Mouse (Mus musculus): Measurements from ENCODE around the gene Grm5. TPM values are rescaled to one million over a fixed set of nuclear protein-coding genes. Genes with fewer than 3 reads are reported as not detected.

Grm5 gene
- polyA plus RNA-seq, 1 experiment = not detected

- WGBS = 65% methylated on average over 1 of the region's 1 CpGs
- Histone ChIP-seq H3K27me3 (ENCODE audit: control insufficient read depth, insufficient read depth, low read length) (no peaks in the 10 kb centered on the region), H3K4me1 (ENCODE audit: control insufficient read depth, insufficient read depth, insufficient read length) (no peaks in the 10 kb centered on the region), H3K4me3 (ENCODE audit: extremely low read depth, insufficient read depth, insufficient read length) (no peak overlapping the region), H3K36me3 (ENCODE audit: control insufficient read depth, insufficient read depth, low read length) (no peaks in the 10 kb centered on the region), H3K27ac (ENCODE audit: insufficient read depth, low read length) (no peak overlapping the region)
- no peak for TF ChIP-seq CTCF (IDR thresholded peaks at IDR 0.05; ENCODE audit: extremely low read depth, insufficient read depth, insufficient read length, insufficient replicate concordance)
- no peak for TF ChIP-seq POLR2A (IDR thresholded peaks at IDR 0.05; ENCODE audit: low read depth, low read length)
- DNase-seq (ENCODE audit: low read depth in 1 of 2, low spot score in 2 of 2) = no peak
Observed at GRCm38 (mm10) chr7:88054224-88054938, 470.4 kb downstream of the Grm5 start.

GRCm38 (mm10) chr7:88056438-88056837, 472.5 kb downstream of the Grm5 start:
- no peaks in the 10 kb centered on the region for H3K4me1 ChIP-seq (ENCODE audit: control insufficient read depth, insufficient read depth, insufficient read length)
- H3K27me3 ChIP-seq (ENCODE audit: control insufficient read depth, insufficient read depth, low read length) = no peaks in the 10 kb centered on the region
- no peak for DNase-seq (ENCODE audit: low read depth in 1 of 2, low spot score in 2 of 2)
- H3K27ac ChIP-seq (ENCODE audit: insufficient read depth, low read length) = no peak overlapping the region
- no peak overlapping the region for H3K4me3 ChIP-seq (ENCODE audit: extremely low read depth, insufficient read depth, insufficient read length)
- 91% methylated on average over 2 of the region's 2 CpGs for WGBS
- H3K36me3 ChIP-seq (ENCODE audit: control insufficient read depth, insufficient read depth, low read length) = no peaks in the 10 kb centered on the region
- TF ChIP-seq POLR2A (IDR thresholded peaks at IDR 0.05; ENCODE audit: low read depth, low read length) (no peak), CTCF (IDR thresholded peaks at IDR 0.05; ENCODE audit: extremely low read depth, insufficient read depth, insufficient read length, insufficient replicate concordance) (no peak)

- no peak overlapping the region for H3K27ac ChIP-seq (ENCODE audit: insufficient read depth, low read length)
- no peaks in the 10 kb centered on the region for H3K27me3 ChIP-seq (ENCODE audit: control insufficient read depth, insufficient read depth, low read length)
- no peak for TF ChIP-seq CTCF (IDR thresholded peaks at IDR 0.05; ENCODE audit: extremely low read depth, insufficient read depth, insufficient read length, insufficient replicate concordance)
- no peak for TF ChIP-seq POLR2A (IDR thresholded peaks at IDR 0.05; ENCODE audit: low read depth, low read length)
Observed at GRCm38 (mm10) chr7:88091115-88091514, 507.1 kb downstream of the Grm5 start.

GRCm38 (mm10) chr7:88096536-88097107, 512.7 kb downstream of the Grm5 start:
- WGBS = 51% methylated on average over 1 of the region's 1 CpGs
- H3K4me3 ChIP-seq (ENCODE audit: extremely low read depth, insufficient read depth, insufficient read length) = no peak overlapping the region
- H3K36me3 ChIP-seq (ENCODE audit: control insufficient read depth, insufficient read depth, low read length) = no peaks in the 10 kb centered on the region
- no peaks in the 10 kb centered on the region for H3K27me3 ChIP-seq (ENCODE audit: control insufficient read depth, insufficient read depth, low read length)
- TF ChIP-seq CTCF (IDR thresholded peaks at IDR 0.05; ENCODE audit: extremely low read depth, insufficient read depth, insufficient read length, insufficient replicate concordance) (no peak), POLR2A (IDR thresholded peaks at IDR 0.05; ENCODE audit: low read depth, low read length) (no peak)
- no peak for DNase-seq (ENCODE audit: low read depth in 1 of 2, low spot score in 2 of 2)
- H3K27ac ChIP-seq (ENCODE audit: insufficient read depth, low read length) = no peak overlapping the region
- no peaks in the 10 kb centered on the region for H3K4me1 ChIP-seq (ENCODE audit: control insufficient read depth, insufficient read depth, insufficient read length)

More at GRCm38 (mm10) chr7:88091115-88091514, 507.1 kb downstream of the Grm5 start:
- Histone ChIP-seq H3K4me3 (ENCODE audit: extremely low read depth, insufficient read depth, insufficient read length) (no peak overlapping the region), H3K4me1 (ENCODE audit: control insufficient read depth, insufficient read depth, insufficient read length) (no peaks in the 10 kb centered on the region), H3K36me3 (ENCODE audit: control insufficient read depth, insufficient read depth, low read length) (no peaks in the 10 kb centered on the region)
- DNase-seq (ENCODE audit: low read depth in 1 of 2, low spot score in 2 of 2) = no peak

- Histone ChIP-seq H3K27ac (ENCODE audit: insufficient read depth, low read length) (no peak overlapping the region), H3K27me3 (ENCODE audit: control insufficient read depth, insufficient read depth, low read length) (no peaks in the 10 kb centered on the region), H3K4me3 (ENCODE audit: extremely low read depth, insufficient read depth, insufficient read length) (no peak overlapping the region), H3K36me3 (ENCODE audit: control insufficient read depth, insufficient read depth, low read length) (no peaks in the 10 kb centered on the region), H3K4me1 (ENCODE audit: control insufficient read depth, insufficient read depth, insufficient read length) (no peaks in the 10 kb centered on the region)
- DNase-seq (ENCODE audit: low read depth in 1 of 2, low spot score in 2 of 2) = peak; percentile 49 to 76
- 0% methylated on average over 1 of the region's 1 CpGs for WGBS
- TF ChIP-seq POLR2A (IDR thresholded peaks at IDR 0.05; ENCODE audit: low read depth, low read length) = no peak
- TF ChIP-seq CTCF (IDR thresholded peaks at IDR 0.05; ENCODE audit: extremely low read depth, insufficient read depth, insufficient read length, insufficient replicate concordance) = peak; percentile 68; the same call in 1 of the 2 replicates
Observed at GRCm38 (mm10) chr7:88097715-88098114, 513.7 kb downstream of the Grm5 start.

- TF ChIP-seq POLR2A (IDR thresholded peaks at IDR 0.05; ENCODE audit: low read depth, low read length) = no peak
- no peak for TF ChIP-seq CTCF (IDR thresholded peaks at IDR 0.05; ENCODE audit: extremely low read depth, insufficient read depth, insufficient read length, insufficient replicate concordance)
- WGBS = 60% methylated on average over 6 of the region's 6 CpGs
- Histone ChIP-seq H3K36me3 (ENCODE audit: control insufficient read depth, insufficient read depth, low read length) (no peaks in the 10 kb centered on the region), H3K27me3 (ENCODE audit: control insufficient read depth, insufficient read depth, low read length) (no peaks in the 10 kb centered on the region), H3K27ac (ENCODE audit: insufficient read depth, low read length) (no peak overlapping the region), H3K4me3 (ENCODE audit: extremely low read depth, insufficient read depth, insufficient read length) (no peak overlapping the region), H3K4me1 (ENCODE audit: control insufficient read depth, insufficient read depth, insufficient read length) (no peaks in the 10 kb centered on the region)
- DNase-seq (ENCODE audit: low read depth in 1 of 2, low spot score in 2 of 2) = no peak
Observed at GRCm38 (mm10) chr7:88116724-88117409, 532.9 kb downstream of the Grm5 start.
